9 mouse cellular contexts compared by ENCODE assay signal in the genomic region with DNA sequence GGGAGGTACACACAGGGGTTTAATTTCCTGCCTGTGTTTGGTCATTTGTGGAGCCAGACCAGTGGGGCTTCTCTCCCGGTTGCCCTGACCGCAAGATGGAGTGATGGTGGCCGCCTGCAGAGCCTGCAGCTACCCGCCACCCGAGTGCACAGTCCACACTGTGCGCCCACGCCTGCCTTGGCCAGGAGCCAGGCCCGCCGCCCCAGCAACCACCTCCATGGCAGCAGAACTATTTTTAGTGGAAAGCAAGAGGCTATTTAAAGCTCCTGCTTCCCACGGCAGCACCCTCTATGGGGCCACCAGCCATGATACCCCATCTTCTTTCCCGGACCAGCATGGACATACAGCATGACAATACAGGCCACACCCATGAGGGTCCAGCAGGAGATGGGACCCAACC. TPM values are rescaled to one million over a fixed set of nuclear protein-coding genes. Genes with fewer than 3 reads are reported as not detected.
DNase-seq lines count a peak whose midpoint lies in the region; ATAC-seq lines count a peak whose summit lies in the region.
"Had no signal": no experiment of that assay in that cellular context is flagged by ENCODE, and none has a peak within 500 bp of the region (broad histone marks: within the 10 kb centered on the region; RNA-seq: fewer than 3 reads in every experiment).

No protein-coding gene starts in this region.

- intact Hi-C loops in left cerebral cortex, postnatal 25 days (cut with DNase I) = loop anchor here (10.0 kb wide), 2 partner anchors 305 to 395 kb away; a partner anchor contains a TSS

- 0 out of 2 replicates have a peak overlapping the region, but pooled peaks have one; percentile 9 for H3K4me2 ChIP-seq in midbrain, embryonic 16.5 days (ENCODE audit: low read length)
- H3K4me2 ChIP-seq in midbrain, embryonic 14.5 days (ENCODE audit: low read length) = no peak overlapping the region
- peak overlapping the region; percentile 70 for H3K4me2 ChIP-seq in heart, embryonic 16.5 days (ENCODE audit: low read depth, low read length)
- H3K4me2 ChIP-seq in forebrain, embryonic 14.5 days (ENCODE audit: low read length) = no peak overlapping the region

- peaks cover 22% of the 10 kb centered on the region for H3K4me1 ChIP-seq in midbrain, embryonic 16.5 days (ENCODE audit: control insufficient read depth, insufficient read depth, low read length)
- peaks cover 16% of the 10 kb centered on the region for H3K4me1 ChIP-seq in midbrain, embryonic 14.5 days (ENCODE audit: control insufficient read depth, insufficient read depth, low read length)
- H3K4me1 ChIP-seq in heart, embryonic 16.5 days (ENCODE audit: control insufficient read depth, insufficient read depth, low read length) = peaks cover 50% of the 10 kb centered on the region
- peaks cover 19% of the 10 kb centered on the region for H3K4me1 ChIP-seq in forebrain, embryonic 14.5 days (ENCODE audit: control insufficient read depth, insufficient read depth, low read length)

- H3K27me3 ChIP-seq in midbrain, embryonic 16.5 days (ENCODE audit: control insufficient read depth, insufficient read depth, low read depth, low read length) = no peaks in the 10 kb centered on the region
- no peaks in the 10 kb centered on the region for H3K27me3 ChIP-seq in midbrain, embryonic 14.5 days (ENCODE audit: control insufficient read depth, insufficient read depth, low read length)
- no peaks in the 10 kb centered on the region for H3K27me3 ChIP-seq in heart, embryonic 16.5 days (ENCODE audit: control insufficient read depth, insufficient read depth, low read length)
- H3K27me3 ChIP-seq in forebrain, embryonic 14.5 days (replicated peaks; ENCODE audit: control insufficient read depth, insufficient read depth, low read length) = no peaks in the 10 kb centered on the region

- DNase-seq in adrenal gland, adult 2 months = peak; percentile 63
- no peak for DNase-seq in adrenal gland, postnatal 4 days (ENCODE audit: low spot score in 2 of 2)
- DNase-seq in midbrain, embryonic 14.5 days = no peak
- peak; percentile 84 to 97 for DNase-seq in left cerebral cortex, postnatal 25 days (ENCODE audit: low spot score in 2 of 2)
- DNase-seq in forebrain, embryonic 14.5 days (ENCODE audit: low spot score) = no peak

- H3K9me3 ChIP-seq in midbrain, embryonic 16.5 days (replicated peaks; ENCODE audit: control insufficient read depth, low read length, poor library complexity, severe bottlenecking) = no peaks in the 10 kb centered on the region
- H3K9me3 ChIP-seq in midbrain, embryonic 14.5 days (ENCODE audit: control insufficient read depth, low read length) = no peaks in the 10 kb centered on the region
- H3K9me3 ChIP-seq in heart, embryonic 16.5 days (replicated peaks; ENCODE audit: control insufficient read depth, low read length) = no peaks in the 10 kb centered on the region
- H3K9me3 ChIP-seq in forebrain, embryonic 14.5 days (replicated peaks; ENCODE audit: control insufficient read depth, low read length) = no peaks in the 10 kb centered on the region

- H3K9ac ChIP-seq in midbrain, embryonic 16.5 days (ENCODE audit: low read depth, low read length) = no peak overlapping the region
- H3K9ac ChIP-seq in midbrain, embryonic 14.5 days (replicated peaks; ENCODE audit: low read length) = no peak overlapping the region
- peak overlapping the region; percentile 66 for H3K9ac ChIP-seq in heart, embryonic 16.5 days (ENCODE audit: low read length)
- H3K9ac ChIP-seq in forebrain, embryonic 14.5 days (ENCODE audit: low read length) = no peak overlapping the region

- peaks cover 26% of the 10 kb centered on the region for H3K36me3 ChIP-seq in midbrain, embryonic 16.5 days (ENCODE audit: control insufficient read depth, insufficient read depth, low read length)
- peaks cover 48% of the 10 kb centered on the region for H3K36me3 ChIP-seq in midbrain, embryonic 14.5 days (ENCODE audit: control insufficient read depth, insufficient read depth, low read length)
- peaks cover 31% of the 10 kb centered on the region for H3K36me3 ChIP-seq in heart, embryonic 16.5 days (ENCODE audit: control insufficient read depth, insufficient read depth)
- peaks cover 42% of the 10 kb centered on the region for H3K36me3 ChIP-seq in forebrain, embryonic 14.5 days (ENCODE audit: control insufficient read depth, insufficient read depth, low read length)

- no peak overlapping the region for H3K27ac ChIP-seq in midbrain, embryonic 16.5 days (ENCODE audit: low read length)
- no peak overlapping the region for H3K27ac ChIP-seq in midbrain, embryonic 14.5 days (replicated peaks; ENCODE audit: low read depth, low read length)
- H3K27ac ChIP-seq in heart, embryonic 16.5 days (ENCODE audit: low read length) = peak overlapping the region; percentile 99
- H3K27ac ChIP-seq in forebrain, embryonic 14.5 days (ENCODE audit: low read depth, low read length) = no peak overlapping the region

- 65% methylated on average over 11 of the region's 11 CpGs for WGBS in midbrain, embryonic 16.5 days
- 74% methylated on average over 11 of the region's 11 CpGs for WGBS in midbrain, embryonic 14.5 days
- 17% methylated on average over 11 of the region's 11 CpGs for WGBS in heart, embryonic 16.5 days
- WGBS in forebrain, embryonic 14.5 days = 64% methylated on average over 11 of the region's 11 CpGs

- ATAC-seq in midbrain, embryonic 16.5 days = no peak
- ATAC-seq in midbrain, embryonic 14.5 days (ENCODE audit: low FRiP score, low TSS enrichment) = no peak
- ATAC-seq in heart, embryonic 16.5 days (replicated peaks; ENCODE audit: extremely low read depth, insufficient read depth, low FRiP score) = peak; percentile 72
- no peak for ATAC-seq in forebrain, embryonic 14.5 days
- no peak for ATAC-seq in erythroblast, adult 5-6 weeks (replicated peaks; ENCODE audit: low FRiP score, poor library complexity, severe bottlenecking)

- H3K4me3 ChIP-seq in midbrain, embryonic 16.5 days (ENCODE audit: low read depth, low read length) = no peak overlapping the region
- no peak overlapping the region for H3K4me3 ChIP-seq in midbrain, embryonic 14.5 days (replicated peaks; ENCODE audit: low read depth, low read length)
- peak overlapping the region; percentile 40 for H3K4me3 ChIP-seq in heart, embryonic 16.5 days (ENCODE audit: low read length)
- no peak overlapping the region for H3K4me3 ChIP-seq in forebrain, embryonic 14.5 days (ENCODE audit: low read depth, low read length)

RNA-seq across cellular contexts. Expression of a gene that starts 5.3 kb away (rescaled TPM):
- total RNA-seq in adrenal gland, adult 2 months (2021) = 10 to 100 TPM; 23.3 to 23.8 TPM
- 182 and 191 TPM in 2 replicates for polyA plus RNA-seq in adrenal gland, adult 2 months (2012; rRNA removed)
- 10 to 100 TPM; 26.7 to 27.0 TPM for total RNA-seq in adrenal gland, postnatal 4 days (2021)
- 13.8 and 17.9 TPM in 2 replicates for polyA plus RNA-seq in midbrain, embryonic 16.5 days (2015; fragmentation: Nextera tagmentation; extraction: Ambion mirVana)
- 13.8 and 13.9 TPM in 2 replicates for polyA plus RNA-seq in midbrain, embryonic 14.5 days (2014; fragmentation: Nextera tagmentation; extraction: Ambion mirVana)
- 16.3 and 22.7 TPM in 2 replicates for polyA plus RNA-seq in heart, embryonic 16.5 days (2015; fragmentation: Nextera tagmentation; extraction: Ambion mirVana)
- 100 to 1,000 TPM; 140 to 144 TPM for total RNA-seq in left cerebral cortex, postnatal 25 days (2021)
- 5.9 and 10.2 TPM in 2 replicates for polyA plus RNA-seq in forebrain, embryonic 14.5 days (2014; fragmentation: Nextera tagmentation; extraction: Ambion mirVana)
- total RNA-seq in erythroblast, adult 5-6 weeks (2015; ENCODE audit: low replicate concordance) = 1.5 and 3.1 TPM in 2 replicates
- 0.26 and 0.56 TPM in 2 replicates for total RNA-seq in erythroblast, adult 5-6 weeks (2017; ENCODE audit: low replicate concordance)

RNA-seq across cellular contexts. Expression of a gene that starts 11.9 kb away (rescaled TPM):
- not detected for total RNA-seq in adrenal gland, adult 2 months (2021)
- not detected in 2 replicates for polyA plus RNA-seq in adrenal gland, adult 2 months (2012; rRNA removed)
- not detected for total RNA-seq in adrenal gland, postnatal 4 days (2021)
- 0.14 TPM in 1 of 2 replicates, not detected in the other for polyA plus RNA-seq in midbrain, embryonic 16.5 days (2015; fragmentation: Nextera tagmentation; extraction: Ambion mirVana)
- polyA plus RNA-seq in midbrain, embryonic 14.5 days (2014; fragmentation: Nextera tagmentation; extraction: Ambion mirVana) = not detected in 2 replicates
- polyA plus RNA-seq in heart, embryonic 16.5 days (2015; fragmentation: Nextera tagmentation; extraction: Ambion mirVana) = 0.17 TPM in 1 of 2 replicates, not detected in the other
- total RNA-seq in left cerebral cortex, postnatal 25 days (2021) = not detected
- polyA plus RNA-seq in forebrain, embryonic 14.5 days (2014; fragmentation: Nextera tagmentation; extraction: Ambion mirVana) = 0.13 and 0.16 TPM in 2 replicates
- total RNA-seq in erythroblast, adult 5-6 weeks (2015; ENCODE audit: low replicate concordance) = not detected in 2 replicates
- total RNA-seq in erythroblast, adult 5-6 weeks (2017; ENCODE audit: low replicate concordance) = not detected in 2 replicates
- total RNA-seq: layer of hippocampus, postnatal 25 days had no signal

RNA-seq across cellular contexts. Expression of a gene that starts 18.9 kb away (rescaled TPM):
- total RNA-seq in adrenal gland, adult 2 months (2021) = 10 to 100 TPM; 53.2 to 55.5 TPM
- polyA plus RNA-seq in adrenal gland, adult 2 months (2012; rRNA removed) = 32.8 and 45.4 TPM in 2 replicates
- 10 to 100 TPM; 55.7 to 58.8 TPM for total RNA-seq in adrenal gland, postnatal 4 days (2021)
- 105 and 106 TPM in 2 replicates for polyA plus RNA-seq in midbrain, embryonic 16.5 days (2015; fragmentation: Nextera tagmentation; extraction: Ambion mirVana)
- 80.2 and 81.3 TPM in 2 replicates for polyA plus RNA-seq in midbrain, embryonic 14.5 days (2014; fragmentation: Nextera tagmentation; extraction: Ambion mirVana)
- 65.9 and 69.9 TPM in 2 replicates for polyA plus RNA-seq in heart, embryonic 16.5 days (2015; fragmentation: Nextera tagmentation; extraction: Ambion mirVana)
- total RNA-seq in left cerebral cortex, postnatal 25 days (2021) = 10 to 100 TPM; 48.0 to 52.9 TPM
- 95.0 and 95.4 TPM in 2 replicates for polyA plus RNA-seq in forebrain, embryonic 14.5 days (2014; fragmentation: Nextera tagmentation; extraction: Ambion mirVana)
- 20.9 and 48.0 TPM in 2 replicates for total RNA-seq in erythroblast, adult 5-6 weeks (2015; ENCODE audit: low replicate concordance)
- total RNA-seq in erythroblast, adult 5-6 weeks (2017; ENCODE audit: low replicate concordance) = 16.4 and 19.1 TPM in 2 replicates

RNA-seq across cellular contexts. Expression of a gene that starts 18.9 kb away (rescaled TPM):
- total RNA-seq in adrenal gland, adult 2 months (2021) = 100 to 1,000 TPM; 139 to 162 TPM
- polyA plus RNA-seq in adrenal gland, adult 2 months (2012; rRNA removed) = 141 and 175 TPM in 2 replicates
- 100 to 1,000 TPM; 167 to 187 TPM for total RNA-seq in adrenal gland, postnatal 4 days (2021)
- 359 and 384 TPM in 2 replicates for polyA plus RNA-seq in midbrain, embryonic 16.5 days (2015; fragmentation: Nextera tagmentation; extraction: Ambion mirVana)
- polyA plus RNA-seq in midbrain, embryonic 14.5 days (2014; fragmentation: Nextera tagmentation; extraction: Ambion mirVana) = 451 and 457 TPM in 2 replicates
- 295 and 343 TPM in 2 replicates for polyA plus RNA-seq in heart, embryonic 16.5 days (2015; fragmentation: Nextera tagmentation; extraction: Ambion mirVana)
- 10 to 100 TPM; 84.7 to 92.5 TPM for total RNA-seq in left cerebral cortex, postnatal 25 days (2021)
- polyA plus RNA-seq in forebrain, embryonic 14.5 days (2014; fragmentation: Nextera tagmentation; extraction: Ambion mirVana) = 527 and 537 TPM in 2 replicates
- 74.6 and 96.3 TPM in 2 replicates for total RNA-seq in erythroblast, adult 5-6 weeks (2015; ENCODE audit: low replicate concordance)
- 83.7 and 90.7 TPM in 2 replicates for total RNA-seq in erythroblast, adult 5-6 weeks (2017; ENCODE audit: low replicate concordance)

RNA-seq across cellular contexts. Expression of a gene that starts 28.5 kb away (rescaled TPM):
- 1 to 10 TPM in 1 of 2 experiments, not detected in 1; 2.7 TPM for total RNA-seq in adrenal gland, adult 2 months (2021)
- polyA plus RNA-seq in adrenal gland, adult 2 months (2012; rRNA removed) = not detected in 2 replicates
- not detected for total RNA-seq in adrenal gland, postnatal 4 days (2021)
- polyA plus RNA-seq in midbrain, embryonic 16.5 days (2015; fragmentation: Nextera tagmentation; extraction: Ambion mirVana) = not detected in 2 replicates
- 0.86 and 3.3 TPM in 2 replicates for polyA plus RNA-seq in midbrain, embryonic 14.5 days (2014; fragmentation: Nextera tagmentation; extraction: Ambion mirVana)
- 3.2 TPM in 1 of 2 replicates, not detected in the other for polyA plus RNA-seq in heart, embryonic 16.5 days (2015; fragmentation: Nextera tagmentation; extraction: Ambion mirVana)
- 1 to 10 TPM in 1 of 2 experiments, not detected in 1; 1.5 TPM for total RNA-seq in left cerebral cortex, postnatal 25 days (2021)
- 1.8 TPM in 1 of 2 replicates, not detected in the other for polyA plus RNA-seq in forebrain, embryonic 14.5 days (2014; fragmentation: Nextera tagmentation; extraction: Ambion mirVana)
- total RNA-seq in erythroblast, adult 5-6 weeks (2015; ENCODE audit: low replicate concordance) = not detected in 2 replicates
- not detected in 2 replicates for total RNA-seq in erythroblast, adult 5-6 weeks (2017; ENCODE audit: low replicate concordance)

Comparison
In these comparisons a context has a peak if more than half of its experiments do, and no peak if none do; other contexts are left out.
1. DNase-seq: peak in adrenal gland, adult 2 months (single experiment) and left cerebral cortex, postnatal 25 days (2 of 2); none in adrenal gland, postnatal 4 days (0 of 2), midbrain, embryonic 14.5 days (single experiment) and forebrain, embryonic 14.5 days (single experiment).
2. H3K4me2 ChIP-seq: peak in midbrain, embryonic 16.5 days (single experiment) and heart, embryonic 16.5 days (single experiment); none in midbrain, embryonic 14.5 days (single experiment) and forebrain, embryonic 14.5 days (single experiment).